Mouse (Mus musculus): ENCODE data around the gene Pecam1. TPM values are rescaled to one million over a fixed set of nuclear protein-coding genes. Genes with fewer than 3 reads are reported as not detected.
"Not testable (repeated sequence)": the region's sequence is repeated elsewhere in the genome, so short reads cannot be mapped to it uniquely, and the experiment has no call there.

Pecam1 gene
- polyA plus RNA-seq, 1 experiment from 2014 or later, result 14.8 TPM

GRCm38 (mm10) chr11:106766611-106767162 is 16.3 kb upstream of the Pecam1 start:
- WGBS, result 91% methylated on average over 4 of the region's 4 CpGs
- Histone ChIP-seq H3K4me3 (replicated peaks) (no peak overlapping the region), H3K9ac (no peak overlapping the region), H3K4me2 (no peak overlapping the region), H3K27me3 (no peaks in the 10 kb centered on the region), H3K4me1 (peaks cover 10% of the 10 kb centered on the region; the same call in 1 of the 2 replicates), H3K36me3 (replicated peaks) (peaks cover 56% of the 10 kb centered on the region), H3K9me3 (no peaks in the 10 kb centered on the region), H3K27ac (no peak overlapping the region)
- no peak for ATAC-seq (ENCODE audit: low FRiP score)

- H3K27me3 ChIP-seq, result no peaks in the 10 kb centered on the region
- peak overlapping the region; percentile 11; the same call in 1 of the 2 replicates for H3K27ac ChIP-seq
- H3K9me3 ChIP-seq, result no peaks in the 10 kb centered on the region
- 76% methylated on average over 9 of the region's 9 CpGs for WGBS
- H3K9ac ChIP-seq, result no peak overlapping the region
- H3K4me1 ChIP-seq, result peaks cover 10% of the 10 kb centered on the region; the same call in 1 of the 2 replicates
- H3K36me3 ChIP-seq (replicated peaks), result peaks cover 27% of the 10 kb centered on the region
- ATAC-seq (ENCODE audit: low FRiP score), result no peak
- H3K4me2 ChIP-seq, result no peak overlapping the region
- no peak overlapping the region for H3K4me3 ChIP-seq (replicated peaks)
Observed at GRCm38 (mm10) chr11:106762800-106763185, 12.4 kb upstream of the Pecam1 start.

DNA sequence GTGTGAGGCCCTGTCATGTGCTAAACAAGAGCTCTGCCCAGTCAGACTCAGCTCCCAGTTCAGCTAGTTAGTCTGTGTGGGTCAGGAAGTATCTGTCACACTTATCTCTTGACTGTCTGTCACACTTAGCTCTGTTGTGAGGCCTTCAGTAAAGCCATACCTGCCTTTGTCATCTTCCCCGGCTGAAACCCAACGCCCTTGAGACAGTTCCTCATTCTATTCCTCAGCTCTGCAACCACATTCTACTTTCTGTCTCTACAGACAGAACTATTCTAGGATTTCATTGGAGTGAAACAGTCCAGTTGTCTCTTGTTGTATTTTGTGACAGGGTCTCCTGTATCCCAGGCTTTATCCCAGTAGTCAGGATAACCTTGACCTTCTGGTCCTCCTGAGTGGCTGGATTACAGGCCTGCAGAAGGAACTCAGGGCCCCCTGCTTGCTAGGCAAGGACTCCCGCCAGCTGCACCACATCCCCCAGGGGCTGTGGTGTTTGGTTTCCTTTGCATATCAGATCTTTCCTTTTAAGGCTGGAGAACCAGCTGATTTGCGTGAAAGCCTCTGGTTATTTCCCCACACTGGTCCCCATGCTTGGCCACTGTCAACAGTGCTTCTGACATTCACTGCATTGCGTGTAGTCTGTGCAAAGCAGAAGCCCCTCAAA is 11.8 kb upstream of the Pecam1 start:
- Histone ChIP-seq H3K27me3 (no peaks in the 10 kb centered on the region), H3K4me1 (peaks cover 10% of the 10 kb centered on the region; the same call in 1 of the 2 replicates), H3K9me3 (no peaks in the 10 kb centered on the region), H3K9ac (no peak overlapping the region), H3K4me3 (replicated peaks) (no peak overlapping the region), H3K36me3 (replicated peaks) (peaks cover 21% of the 10 kb centered on the region), H3K4me2 (no peak overlapping the region), H3K27ac (peak overlapping the region; percentile 11; the same call in 1 of the 2 replicates)
- 68% methylated on average over 5 of the region's 5 CpGs for WGBS
- ATAC-seq (ENCODE audit: low FRiP score), result no peak

- H3K4me3 ChIP-seq (replicated peaks), result no peak overlapping the region
- WGBS, result 93% methylated on average over 5 of the region's 5 CpGs
- H3K27me3 ChIP-seq, result no peaks in the 10 kb centered on the region
- ATAC-seq (ENCODE audit: low FRiP score), result no peak
- H3K4me1 ChIP-seq, result peaks cover 10% of the 10 kb centered on the region; the same call in 1 of the 2 replicates
- H3K27ac ChIP-seq, result no peak overlapping the region
- H3K36me3 ChIP-seq (replicated peaks), result 0 out of 2 replicates have a peak, but pooled peaks cover 6% of the 10 kb centered on the region
- no peak overlapping the region for H3K4me2 ChIP-seq
- H3K9me3 ChIP-seq, result no peaks in the 10 kb centered on the region
- no peak overlapping the region for H3K9ac ChIP-seq
Observed at GRCm38 (mm10) chr11:106760511-106760910, 10.1 kb upstream of the Pecam1 start.

DNA sequence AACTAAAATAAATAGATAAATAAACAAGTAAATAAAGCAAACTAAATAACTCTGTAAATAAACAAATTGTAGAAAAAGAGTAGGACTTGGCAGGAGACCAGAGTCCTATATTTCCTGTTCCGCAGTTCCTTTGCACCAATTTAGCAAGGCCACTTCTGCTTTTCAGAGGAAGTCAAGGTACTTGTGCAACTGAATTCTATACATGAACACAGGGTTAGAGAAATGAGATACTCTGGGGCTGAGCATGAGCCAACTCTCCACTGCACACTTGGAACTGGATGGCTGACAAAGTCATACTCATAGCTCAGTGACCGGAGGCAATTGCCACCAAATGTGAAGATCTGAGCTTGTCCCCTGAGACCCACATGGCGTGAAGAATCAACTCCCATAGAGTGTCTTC is 8.6 kb upstream of the Pecam1 start:
- Histone ChIP-seq H3K4me2 (no peak overlapping the region), H3K27ac (no peak overlapping the region), H3K9me3 (no peaks in the 10 kb centered on the region), H3K9ac (no peak overlapping the region), H3K27me3 (no peaks in the 10 kb centered on the region), H3K36me3 (replicated peaks) (no peaks in the 10 kb centered on the region), H3K4me3 (replicated peaks) (no peak overlapping the region), H3K4me1 (peaks cover 10% of the 10 kb centered on the region; the same call in 1 of the 2 replicates)
- no peak for ATAC-seq (ENCODE audit: low FRiP score)
- WGBS, result 97% methylated on average over 3 of the region's 3 CpGs

DNA sequence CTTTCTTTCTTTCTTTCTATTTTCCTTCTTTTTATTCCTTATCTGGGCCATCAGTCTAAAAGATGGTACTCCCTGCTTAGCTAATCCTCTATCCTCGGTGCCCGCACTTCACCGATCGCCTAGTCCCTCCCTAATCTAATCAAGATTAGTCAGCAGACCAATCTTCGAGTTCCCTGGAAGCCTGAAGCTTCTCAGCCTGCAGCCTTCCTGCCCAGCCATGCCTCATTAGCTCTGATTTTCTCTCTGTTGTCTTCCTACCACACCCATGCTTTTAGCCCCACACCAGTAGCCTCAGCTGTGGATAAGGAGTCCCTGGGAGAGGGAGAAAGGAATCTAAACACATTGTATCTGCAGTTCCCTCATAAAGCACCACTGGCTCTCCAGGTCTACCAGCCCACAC is 5.2 kb upstream of the Pecam1 start:
- 22% methylated on average over 5 of the region's 5 CpGs for WGBS
- H3K27ac ChIP-seq, result no peak overlapping the region
- no peaks in the 10 kb centered on the region for H3K36me3 ChIP-seq (replicated peaks)
- H3K9ac ChIP-seq, result no peak overlapping the region
- H3K4me1 ChIP-seq, result no peaks in the 10 kb centered on the region
- no peaks in the 10 kb centered on the region for H3K9me3 ChIP-seq
- no peak overlapping the region for H3K4me2 ChIP-seq
- no peaks in the 10 kb centered on the region for H3K27me3 ChIP-seq
- no peak overlapping the region for H3K4me3 ChIP-seq (replicated peaks)
- ATAC-seq (ENCODE audit: low FRiP score), result no peak

DNA sequence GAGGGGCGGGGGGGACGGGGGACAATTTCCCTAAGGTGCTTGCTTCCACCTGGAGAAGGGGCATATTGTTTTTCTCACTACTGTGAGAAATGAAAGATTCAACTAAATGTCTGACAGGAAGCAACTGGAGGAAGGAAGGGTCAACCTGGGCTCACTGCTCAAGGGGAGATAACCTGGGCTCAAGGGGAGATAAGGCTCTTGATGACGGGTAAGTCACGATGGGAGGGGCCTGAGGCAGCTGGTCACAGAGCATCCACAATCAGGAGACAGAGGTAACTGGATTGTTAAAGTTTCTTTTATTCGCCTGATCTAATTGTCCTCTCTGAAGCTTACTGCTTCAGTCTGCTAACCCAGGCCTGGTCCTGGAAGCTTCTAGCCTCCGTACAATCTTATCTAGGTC is 2.9 kb upstream of the Pecam1 start:
- Histone ChIP-seq H3K9ac (no peak overlapping the region), H3K27ac (no peak overlapping the region), H3K4me3 (replicated peaks) (no peak overlapping the region), H3K4me2 (no peak overlapping the region), H3K27me3 (no peaks in the 10 kb centered on the region), H3K4me1 (no peaks in the 10 kb centered on the region), H3K9me3 (no peaks in the 10 kb centered on the region), H3K36me3 (replicated peaks) (no peaks in the 10 kb centered on the region)
- WGBS, result 85% methylated on average over 6 of the region's 6 CpGs
- ATAC-seq (ENCODE audit: low FRiP score), result no peak

GRCm38 (mm10) chr11:106752103-106752502 is 1.7 kb upstream of the Pecam1 start:
- WGBS, result 92% methylated on average over 7 of the region's 7 CpGs
- no peak overlapping the region for H3K4me2 ChIP-seq
- no peak overlapping the region for H3K27ac ChIP-seq
- no peak for ATAC-seq (ENCODE audit: low FRiP score)
- no peaks in the 10 kb centered on the region for H3K36me3 ChIP-seq (replicated peaks)
- no peak overlapping the region for H3K9ac ChIP-seq
- no peak overlapping the region for H3K4me3 ChIP-seq (replicated peaks)
- no peaks in the 10 kb centered on the region for H3K27me3 ChIP-seq
- H3K4me1 ChIP-seq, result no peaks in the 10 kb centered on the region
- H3K9me3 ChIP-seq, result 0 out of 2 replicates have a peak, but pooled peaks cover 5% of the 10 kb centered on the region

GRCm38 (mm10) chr11:106751039-106752018 is 901 bp upstream of the Pecam1 start, which contains the start of gene Milr1:
TSS of gene Milr1 (plus strand) at chr11:106751226.
- H3K27ac ChIP-seq, result no peak within 1 kb of the TSS
- no peak within 1 kb of the TSS for H3K4me2 ChIP-seq
- no peaks in the 10 kb centered on the region for H3K27me3 ChIP-seq
- no peak within 1 kb of the TSS for H3K9ac ChIP-seq
- H3K4me3 ChIP-seq (replicated peaks), result no peak within 1 kb of the TSS
- no peaks in the 10 kb centered on the region for H3K4me1 ChIP-seq
- WGBS, result 92% methylated on average over 17 of the region's 17 CpGs
- ATAC-seq (ENCODE audit: low FRiP score), result no peak
- H3K9me3 ChIP-seq, result 0 out of 2 replicates have a peak, but pooled peaks cover 5% of the 10 kb centered on the region
- no peaks in the 10 kb centered on the region for H3K36me3 ChIP-seq (replicated peaks)

- H3K9me3 ChIP-seq; H3K4me1 ChIP-seq; H3K9ac ChIP-seq; H3K27me3 ChIP-seq; H3K4me3 ChIP-seq (replicated peaks); H3K4me2 ChIP-seq; ATAC-seq (ENCODE audit: low FRiP score); H3K27ac ChIP-seq; H3K36me3 ChIP-seq (replicated peaks): not testable (repeated sequence)
- 97% methylated on average over 7 of the region's 7 CpGs for WGBS
Observed at GRCm38 (mm10) chr11:106749557-106750120, 789 bp downstream of the Pecam1 start.

DNA sequence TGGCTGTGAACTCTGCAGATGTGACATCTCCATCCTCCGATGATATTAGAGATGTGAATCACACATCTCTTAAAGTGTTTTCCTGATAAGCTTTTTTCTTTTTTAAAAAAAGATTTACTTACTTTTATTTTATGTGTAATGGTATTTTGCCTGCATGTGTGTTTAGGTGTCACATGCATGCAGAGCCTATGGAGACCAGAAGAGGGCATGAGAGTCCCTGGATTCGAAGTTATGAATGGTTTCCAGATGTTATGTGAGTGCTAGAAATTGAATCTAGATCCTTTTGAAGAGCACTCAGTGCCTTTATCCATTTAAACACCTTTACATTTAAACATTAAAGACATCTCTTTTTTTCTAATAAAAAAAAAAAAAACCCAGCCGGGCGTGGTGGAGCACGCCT is 5.5 kb downstream of the Pecam1 start:
- Histone ChIP-seq H3K9me3 (0 out of 2 replicates have a peak, but pooled peaks cover 5% of the 10 kb centered on the region), H3K9ac (no peak overlapping the region), H3K27ac (no peak overlapping the region), H3K4me3 (replicated peaks) (no peak overlapping the region), H3K36me3 (replicated peaks) (no peaks in the 10 kb centered on the region), H3K27me3 (no peaks in the 10 kb centered on the region), H3K4me1 (peaks cover 4% of the 10 kb centered on the region), H3K4me2 (no peak overlapping the region)
- no peak for ATAC-seq (ENCODE audit: low FRiP score)
- WGBS, result 94% methylated on average over 5 of the region's 5 CpGs

- no peak for ATAC-seq (ENCODE audit: low FRiP score)
- no peak overlapping the region for H3K9ac ChIP-seq
- H3K27ac ChIP-seq, result no peak overlapping the region
- H3K9me3 ChIP-seq, result 0 out of 2 replicates have a peak, but pooled peaks cover 3% of the 10 kb centered on the region
- no peaks in the 10 kb centered on the region for H3K36me3 ChIP-seq (replicated peaks)
- no peak overlapping the region for H3K4me3 ChIP-seq (replicated peaks)
- H3K4me1 ChIP-seq, result peaks cover 7% of the 10 kb centered on the region
- H3K4me2 ChIP-seq, result no peak overlapping the region
- WGBS, result 54% methylated on average over 6 of the region's 6 CpGs
- H3K27me3 ChIP-seq, result 0 out of 2 replicates have a peak, but pooled peaks cover 4% of the 10 kb centered on the region
Observed at GRCm38 (mm10) chr11:106742388-106742841, 8.0 kb downstream of the Pecam1 start.
